Mouse (Mus musculus) layer of hippocampus, adult 9-11 months (tissue): ENCODE data around the gene Car14.

Source experiments
- DNase-seq: peaks from one replicate; pipeline ENCODE4 v3.0.0; 2022

The Car14 gene

DNA sequence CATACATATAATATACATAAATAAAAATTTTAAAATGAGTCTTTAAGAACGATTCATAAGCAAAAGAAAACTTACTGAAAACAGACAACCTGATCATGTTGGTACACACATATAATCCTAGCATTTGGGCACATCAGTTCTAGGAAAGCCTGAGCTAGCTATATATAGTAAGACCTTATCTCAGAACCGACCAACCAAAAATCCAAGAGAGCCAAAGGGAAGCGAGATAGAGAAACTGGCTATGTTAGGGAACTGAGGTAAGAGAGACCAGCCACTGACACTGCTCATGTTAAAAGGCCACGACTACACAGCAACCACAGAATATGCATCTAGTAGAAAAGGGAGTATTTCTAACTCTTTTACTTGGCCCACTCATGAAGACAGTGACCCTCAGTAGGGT is 53.9 kb downstream of the Car14 start:
- no peak for DNase-seq
